Mouse (Mus musculus) forebrain, embryonic 14.5 days (tissue): ENCODE data around the gene Gm43552. TPM values are rescaled to one million over a fixed set of nuclear protein-coding genes. Genes with fewer than 3 reads are reported as not detected.

Experiments used
- ATAC-seq: fragments of 200-750 bp; cut with Nextera tagmentation; 2 replicates; pipeline ENCODE4 v1.8.0; 2017; ENCODE audit warnings: mild to moderate bottlenecking, moderate library complexity
- DNase-seq: peaks from one replicate; pipeline ENCODE4 v3.0.0-alpha.2; 2015; ENCODE audit warnings: low spot score
- H3K27ac ChIP-seq: fragments of 300-500 bp; sonication (generic); 2 replicates; pipeline ENCODE4 v1.5.1; 2014; ENCODE audit warnings: low read depth, mild to moderate bottlenecking, control low read depth, low read length, moderate library complexity
- H3K27me3 ChIP-seq: fragments of 300-500 bp; sonication (generic); replicated peaks from 2 replicates; pipeline ENCODE4 v1.6.1; 2014; ENCODE audit warnings: low read length, control low read depth, mixed read lengths; ENCODE audit not compliant: control insufficient read depth, insufficient read depth
- H3K36me3 ChIP-seq: fragments of 300-500 bp; sonication (generic); 2 replicates; pipeline ENCODE4 v1.6.1; 2014; ENCODE audit warnings: low read length, control low read depth; ENCODE audit not compliant: control insufficient read depth, insufficient read depth
- H3K4me1 ChIP-seq: fragments of 300-500 bp; sonication (generic); 2 replicates; pipeline ENCODE4 v1.6.1; 2014; ENCODE audit warnings: antibody characterized with exemption, low read length, control low read depth; ENCODE audit not compliant: control insufficient read depth, insufficient read depth
- H3K4me2 ChIP-seq: fragments of 300-500 bp; sonication (generic); 2 replicates; pipeline ENCODE4 v1.6.1; 2014; ENCODE audit warnings: mild to moderate bottlenecking, control low read depth, low read length
- H3K4me3 ChIP-seq: fragments of 300-500 bp; sonication (generic); 2 replicates; pipeline ENCODE4 v1.5.1; 2014; ENCODE audit warnings: low read depth, low read length, control low read depth
- H3K9ac ChIP-seq: fragments of 300-500 bp; sonication (generic); 2 replicates; pipeline ENCODE4 v1.6.1; 2014; ENCODE audit warnings: mild to moderate bottlenecking, low read length, control low read depth, moderate library complexity
- H3K9me3 ChIP-seq: fragments of 300-500 bp; sonication (generic); replicated peaks from 2 replicates; pipeline ENCODE4 v1.6.1; 2016; ENCODE audit warnings: low read length, control low read depth, mixed read lengths; ENCODE audit not compliant: control insufficient read depth
- WGBS: fragments of 180-500 bp; shearing (Covaris S2); extraction: QIAGEN DNeasy Blood & Tissue Kit; methylation state at CpG from one replicate; pipeline ENCODE4 v1.1.7; 2014; 5-methylcytosine and 5-hydroxymethylcytosine counted together
- polyA plus RNA-seq: library from polyadenylated mRNA; unstranded; fragments of >200 nt; fragmentation: Nextera tagmentation; extraction: Ambion mirVana; gene quantifications from 2 replicates; pipeline ENCODE4 v1.2.1, GENCODE M21; 2014

Gene Gm43552
- polyA plus RNA-seq, 1 experiment from 2014 or later: not detected

- H3K9ac ChIP-seq: no peak overlapping the region
- no peaks in the 10 kb centered on the region for H3K27me3 ChIP-seq
- H3K9me3 ChIP-seq: no peaks in the 10 kb centered on the region
- no peak overlapping the region for H3K4me2 ChIP-seq
- peaks cover 9% of the 10 kb centered on the region for H3K4me1 ChIP-seq
- no peak overlapping the region for H3K4me3 ChIP-seq
- H3K36me3 ChIP-seq: peaks cover 53% of the 10 kb centered on the region
- DNase-seq (no peak), ATAC-seq (no peak)
- 59% methylated on average over 2 of the region's 2 CpGs for WGBS
- H3K27ac ChIP-seq: no peak overlapping the region
Measured at GRCm38 (mm10) chr5:65385704-65386103, 106.9 kb downstream of the Gm43552 start.

Other genes starting within 250 kb of the Gm43552 start
- 39.6 and 39.7 TPM in 2 replicates for gene Rfc1, start 157.2 kb downstream of the Gm43552 start, polyA plus RNA-seq
- 0.15 TPM in 1 of 2 replicates, not detected in the other for gene Klb, start 144.5 kb downstream of the Gm43552 start, polyA plus RNA-seq
- gene Rpl9, start 101.4 kb downstream of the Gm43552 start, polyA plus RNA-seq: 748 and 925 TPM in 2 replicates
- 67.6 and 72.3 TPM in 2 replicates for gene Lias, start 101.3 kb downstream of the Gm43552 start, polyA plus RNA-seq
- gene Ugdh, start 56.9 kb downstream of the Gm43552 start, polyA plus RNA-seq: 51.1 and 51.3 TPM in 2 replicates
- 199 and 205 TPM in 2 replicates for gene Smim14, start 44.4 kb upstream of the Gm43552 start, polyA plus RNA-seq
- 154 and 165 TPM in 2 replicates for gene Ube2k, start 44.4 kb upstream of the Gm43552 start, polyA plus RNA-seq
- 58.7 and 63.4 TPM in 2 replicates for gene Pds5a, start 205.4 kb upstream of the Gm43552 start, polyA plus RNA-seq